Mouse (Mus musculus): Measurements from ENCODE around the gene Pin1. TPM values are rescaled to one million over a fixed set of nuclear protein-coding genes. Genes with fewer than 3 reads are reported as not detected.

The Pin1 gene
- polyA plus RNA-seq, 1 experiment from 2014 or later, result 91.4 TPM

GRCm38 (mm10) chr9:20715332-20715731 is 63.4 kb downstream of the Pin1 start:
- DNase-seq (ENCODE audit: low spot score), result no peak
- Histone ChIP-seq H3K36me3 (peaks cover 20% of the 10 kb centered on the region), H3K27me3 (ENCODE audit: low read depth, poor library complexity, severe bottlenecking) (no peaks in the 10 kb centered on the region), H3K4me1 (peaks cover 13% of the 10 kb centered on the region), H3K27ac (replicated peaks) (no peak overlapping the region), H3K4me3 (no peak overlapping the region), H3K9me3 (replicated peaks) (peaks cover 17% of the 10 kb centered on the region)
- 72% methylated on average over 7 of the region's 7 CpGs for WGBS

Other genes with a start within 250 kb of the Pin1 start
- 20.5 and 23.3 TPM in 2 replicates for gene Zfp26, start 191.9 kb upstream of the Pin1 start, polyA plus RNA-seq (2016; fragmentation: Nextera tagmentation; extraction: Ambion mirVana)
- gene Zfp426, start 159.3 kb upstream of the Pin1 start, polyA plus RNA-seq (2016; fragmentation: Nextera tagmentation; extraction: Ambion mirVana), result 27.3 and 31.3 TPM in 2 replicates
- 117 and 139 TPM in 2 replicates for gene Zfp266, start 130.7 kb upstream of the Pin1 start, polyA plus RNA-seq (2016; fragmentation: Nextera tagmentation; extraction: Ambion mirVana)
- gene Zfp846, start 70.8 kb upstream of the Pin1 start, polyA plus RNA-seq (2016; fragmentation: Nextera tagmentation; extraction: Ambion mirVana), result 18.9 and 20.2 TPM in 2 replicates
- 381 and 400 TPM in 2 replicates for gene Ubl5, start 9.2 kb upstream of the Pin1 start, polyA plus RNA-seq (2016; fragmentation: Nextera tagmentation; extraction: Ambion mirVana)
- gene Fbxl12, start 7.3 kb upstream of the Pin1 start, polyA plus RNA-seq (2016; fragmentation: Nextera tagmentation; extraction: Ambion mirVana), result 20.4 and 21.2 TPM in 2 replicates
- gene Olfm2, start 94.3 kb downstream of the Pin1 start, polyA plus RNA-seq (2016; fragmentation: Nextera tagmentation; extraction: Ambion mirVana), result 26.8 and 34.6 TPM in 2 replicates
- 0.60 TPM in 2 replicates for gene Col5a3, start 163.0 kb downstream of the Pin1 start, polyA plus RNA-seq (2016; fragmentation: Nextera tagmentation; extraction: Ambion mirVana)
- not detected in 2 replicates for gene Rdh8, start 166.4 kb downstream of the Pin1 start, polyA plus RNA-seq (2016; fragmentation: Nextera tagmentation; extraction: Ambion mirVana)
- 0.69 and 0.87 TPM in 2 replicates for gene A230050P20Rik, start 216.5 kb downstream of the Pin1 start, polyA plus RNA-seq (2016; fragmentation: Nextera tagmentation; extraction: Ambion mirVana)
- gene Angptl6, start 227.6 kb downstream of the Pin1 start, polyA plus RNA-seq (2016; fragmentation: Nextera tagmentation; extraction: Ambion mirVana), result 5.5 and 5.9 TPM in 2 replicates
- 78.4 and 97.2 TPM in 2 replicates for gene Ppan, start 236.1 kb downstream of the Pin1 start, polyA plus RNA-seq (2016; fragmentation: Nextera tagmentation; extraction: Ambion mirVana)
- gene Eif3g, start 246.5 kb downstream of the Pin1 start, polyA plus RNA-seq (2016; fragmentation: Nextera tagmentation; extraction: Ambion mirVana), result 398 and 429 TPM in 2 replicates

Measured in midbrain, embryonic 10.5 days (tissue).